Mouse (Mus musculus) urinary bladder, adult 18-20 months (tissue): ENCODE measurements around the gene Fbxo44.
A peak's percentile ranks its signal among the peaks of the same experiment; 100 is the strongest.
"Not testable (repeated sequence)": the region's sequence is repeated elsewhere in the genome, so short reads cannot be mapped to it uniquely, and the experiment has no call there.

ENCODE experiments used
- DNase-seq, 2 experiments: peaks; one replicate each; pipeline ENCODE4 v3.0.0; 2022; ENCODE audit warnings: low spot score in 2 of 2, mixed read lengths in 2 of 2

Fbxo44 gene

GRCm38 (mm10) chr4:148130561-148131413 lies 29.5 kb downstream of the Fbxo44 start, which contains the start of gene Draxin:
TSS of gene Draxin (minus strand) at chr4:148130698.
- DNase-seq = no peak

GRCm38 (mm10) chr4:148130133-148130532 lies 30.1 kb downstream of the Fbxo44 start, which contains the start of gene Mad2l2:
TSS of gene Mad2l2 (plus strand) at chr4:148130384.
- no peak for DNase-seq

GRCm38 (mm10) chr4:148128672-148129071 lies 31.6 kb downstream of the Fbxo44 start:
- DNase-seq = no peak

- no peak for DNase-seq
Measured at GRCm38 (mm10) chr4:148128241-148128640, 32.0 kb downstream of the Fbxo44 start.

- no peak for DNase-seq
Measured at GRCm38 (mm10) chr4:148122694-148123066, 37.6 kb downstream of the Fbxo44 start.

GRCm38 (mm10) chr4:148121982-148122693 lies 38.1 kb downstream of the Fbxo44 start:
- no peak for DNase-seq

- DNase-seq = no peak
Measured at GRCm38 (mm10) chr4:148121362-148121761, 38.9 kb downstream of the Fbxo44 start.

GRCm38 (mm10) chr4:148120555-148120954 lies 39.7 kb downstream of the Fbxo44 start:
- DNase-seq = no peak

- DNase-seq = not testable (repeated sequence)
Measured at GRCm38 (mm10) chr4:148119578-148119977, 40.7 kb downstream of the Fbxo44 start.

GRCm38 (mm10) chr4:148117392-148117791 lies 42.9 kb downstream of the Fbxo44 start:
- no peak for DNase-seq

GRCm38 (mm10) chr4:148116657-148117056 lies 43.6 kb downstream of the Fbxo44 start:
- no peak for DNase-seq

GRCm38 (mm10) chr4:148115467-148115866 lies 44.8 kb downstream of the Fbxo44 start:
- DNase-seq = peak in 1 of 2 experiments; percentile 37

GRCm38 (mm10) chr4:148114758-148115391 lies 45.4 kb downstream of the Fbxo44 start:
- peak; percentile 72 to 78 for DNase-seq

GRCm38 (mm10) chr4:148112519-148112918 lies 47.8 kb downstream of the Fbxo44 start:
- DNase-seq = no peak

- DNase-seq = no peak
Measured at GRCm38 (mm10) chr4:148109215-148109614, 51.1 kb downstream of the Fbxo44 start.

- no peak for DNase-seq
Measured at GRCm38 (mm10) chr4:148108565-148109100, 51.6 kb downstream of the Fbxo44 start.

GRCm38 (mm10) chr4:148107621-148108291 lies 52.5 kb downstream of the Fbxo44 start:
- no peak for DNase-seq

GRCm38 (mm10) chr4:148104146-148104545 lies 56.1 kb downstream of the Fbxo44 start:
- no peak for DNase-seq
